Mouse (Mus musculus) testis, adult 2 months (tissue): ENCODE results near the gene Tspo2. TPM values are rescaled to one million over a fixed set of nuclear protein-coding genes. Genes with fewer than 3 reads are reported as not detected.

Experiments used
- H3K27ac ChIP-seq: fragments of 200-500 bp; 2 replicates; pipeline ENCODE4 v1.5.1; 2012; ENCODE audit warnings: low read depth, low read length; ENCODE audit not compliant: control insufficient read depth, insufficient read depth
- H3K27me3 ChIP-seq: fragments of 200-500 bp; 2 replicates; pipeline ENCODE4 v1.6.1; 2012; ENCODE audit warnings: mild to moderate bottlenecking, low read length, moderate library complexity; ENCODE audit not compliant: control insufficient read depth, insufficient read depth
- H3K36me3 ChIP-seq: fragments of 200-500 bp; 2 replicates; pipeline ENCODE4 v1.6.1; 2012; ENCODE audit warnings: mild to moderate bottlenecking, low read length; ENCODE audit not compliant: control insufficient read depth, insufficient read depth
- H3K4me1 ChIP-seq: fragments of 200-500 bp; 2 replicates; pipeline ENCODE4 v1.6.1; 2012; ENCODE audit warnings: low read length; ENCODE audit not compliant: control insufficient read depth, insufficient read depth
- H3K4me3 ChIP-seq: fragments of 200-500 bp; 2 replicates; pipeline ENCODE4 v1.5.1; 2012; ENCODE audit warnings: low read depth, mild to moderate bottlenecking, low read length, moderate library complexity, mixed read lengths; ENCODE audit not compliant: control insufficient read depth
- CTCF ChIP-seq: fragments of 200-500 bp; IDR thresholded peaks from 2 replicates; pipeline ENCODE4 v1.5.1; 2012; ENCODE audit warnings: low read depth, mild to moderate bottlenecking, inconsistent platforms, low read length, moderate library complexity; ENCODE audit not compliant: control insufficient read depth, insufficient read depth, insufficient replicate concordance
- POLR2A ChIP-seq: fragments of 200-500 bp; IDR thresholded peaks from 2 replicates; pipeline ENCODE4 v1.6.1; 2012; ENCODE audit warnings: low read depth, mild to moderate bottlenecking, inconsistent platforms, low read length, moderate library complexity; ENCODE audit not compliant: control insufficient read depth
- polyA plus RNA-seq: library from polyadenylated mRNA; depleted of rRNA; stranded (reverse); fragments of >200 nt; gene quantifications from 2 replicates; pipeline ENCODE4 v1.2.3, GENCODE M21; 2012

The Tspo2 gene
- polyA plus RNA-seq, 1 experiment, result not detected

DNA sequence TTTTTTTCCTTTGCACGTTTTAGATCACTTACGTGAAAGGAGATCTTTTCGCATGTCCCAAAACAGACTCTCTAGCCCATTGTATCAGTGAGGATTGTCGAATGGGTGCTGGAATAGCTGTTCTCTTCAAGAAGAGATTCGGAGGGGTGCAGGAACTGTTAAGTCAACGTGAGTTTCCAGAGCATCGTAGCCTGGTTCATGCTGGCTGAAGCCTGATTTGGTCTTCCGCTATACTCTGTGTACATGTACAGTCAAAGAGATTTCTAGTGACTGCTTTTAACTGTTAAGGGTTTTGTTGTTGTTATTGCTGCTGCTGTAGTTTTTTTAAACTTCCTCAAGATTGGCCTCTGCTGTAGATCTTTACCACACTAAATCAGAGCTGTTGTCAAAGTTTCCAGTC is 40.1 kb downstream of the Tspo2 start:
- peaks cover 3% of the 10 kb centered on the region; the same call in 1 of the 2 replicates for H3K36me3 ChIP-seq
- TF ChIP-seq POLR2A (no peak), CTCF (no peak)

DNA sequence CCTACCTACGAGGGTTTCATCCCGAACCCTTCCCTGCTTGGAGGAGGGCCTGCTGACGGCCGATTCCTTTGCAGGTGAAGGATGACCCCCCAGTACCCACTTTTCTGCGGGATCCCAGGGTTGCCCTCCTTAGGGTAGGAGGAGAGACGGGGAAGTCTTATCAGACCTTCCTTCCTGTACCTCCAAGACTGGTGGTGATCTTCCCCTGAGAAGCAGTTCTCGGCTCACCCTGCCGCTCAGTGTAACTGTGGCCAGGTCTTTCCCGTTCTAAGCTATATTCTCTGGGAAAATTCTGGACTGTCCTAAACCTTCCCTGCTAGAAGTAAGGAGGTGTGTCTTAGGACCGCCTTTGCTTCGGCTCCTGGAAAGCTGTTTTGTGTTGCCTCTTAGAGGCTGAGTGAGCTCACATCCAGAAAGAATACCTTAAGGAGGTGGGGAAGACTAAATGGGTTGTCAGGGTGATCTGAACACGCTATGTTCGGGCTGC is 41.0 kb downstream of the Tspo2 start:
- Histone ChIP-seq H3K4me3 (peak overlapping the region; percentile 99), H3K27me3 (no peaks in the 10 kb centered on the region; the same call in 1 of the 2 replicates), H3K4me1 (no peaks in the 10 kb centered on the region; the same call in 1 of the 2 replicates), H3K36me3 (peaks cover 1% of the 10 kb centered on the region; the same call in 1 of the 2 replicates), H3K27ac (peak overlapping the region; percentile 99)
- TF ChIP-seq POLR2A, result no peak
- TF ChIP-seq CTCF, result no peak

More for the DNA sequence above, 40.1 kb downstream of the Tspo2 start:
- peak overlapping the region; percentile 67; the same call in 1 of the 2 replicates for H3K4me3 ChIP-seq
- H3K27ac ChIP-seq, result no peak overlapping the region; the same call in 1 of the 2 replicates
- H3K4me1 ChIP-seq, result no peaks in the 10 kb centered on the region; the same call in 1 of the 2 replicates
- no peaks in the 10 kb centered on the region; the same call in 1 of the 2 replicates for H3K27me3 ChIP-seq

DNA sequence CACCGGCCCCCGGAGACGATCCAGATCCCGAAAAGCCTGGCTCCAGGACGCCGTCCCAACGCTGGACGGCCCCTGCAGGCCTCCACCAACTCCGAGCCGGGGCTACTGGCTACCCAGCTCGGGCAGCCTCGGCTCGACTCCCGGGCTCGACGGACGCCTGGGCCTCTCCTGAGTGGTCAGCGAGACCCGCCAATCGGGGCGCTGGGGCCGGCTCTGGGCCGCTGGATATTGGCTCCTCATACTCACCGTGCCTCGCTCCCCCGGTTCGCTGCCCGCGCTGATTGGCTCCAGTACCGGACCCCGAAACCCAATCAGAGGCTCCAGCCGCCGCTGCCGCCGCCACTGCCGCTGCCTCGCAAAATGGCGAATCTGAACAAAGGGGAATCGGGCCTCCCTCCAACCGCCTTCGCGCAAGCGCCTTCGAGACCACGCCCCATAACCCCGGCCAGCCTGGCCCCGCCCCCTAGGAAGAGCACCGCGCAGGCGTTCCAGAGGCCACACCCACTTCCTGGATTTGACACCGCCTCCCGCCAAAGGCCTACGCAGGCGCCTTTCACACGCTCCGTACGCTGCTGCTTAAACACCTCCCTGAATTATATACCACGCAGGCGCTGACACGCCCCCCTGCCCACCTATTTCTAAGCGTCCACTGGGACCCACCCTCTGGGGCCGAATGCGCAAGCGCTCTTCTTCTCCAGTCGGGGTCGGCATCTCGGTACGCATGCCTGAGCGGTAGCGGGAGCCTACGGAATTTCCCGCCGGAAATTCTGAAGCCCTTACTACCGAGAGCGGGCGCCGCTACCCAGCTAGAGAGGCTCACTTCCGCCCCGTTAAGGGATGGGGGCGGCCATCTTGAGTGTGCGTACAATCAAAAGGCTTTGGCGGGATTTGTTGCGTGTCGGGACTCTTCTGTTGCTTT is 41.7 kb downstream of the Tspo2 start, which contains the start of the genes Nfya and Oard1:
Gene Nfya, minus strand, starts transcription at position 527 of the 919 bp plus-strand sequence.
Gene Oard1, plus strand, starts transcription at position 635 of the 919 bp plus-strand sequence.
- peaks cover 1% of the 10 kb centered on the region; the same call in 1 of the 2 replicates for H3K36me3 ChIP-seq
- H3K4me3 ChIP-seq, result peak within 1 kb of the TSS; percentile 99
- peak; percentile 68 for TF ChIP-seq POLR2A
- TF ChIP-seq CTCF, result no peak
- peak within 1 kb of the TSS; percentile 99 for H3K27ac ChIP-seq
- no peaks in the 10 kb centered on the region; the same call in 1 of the 2 replicates for H3K4me1 ChIP-seq
- no peaks in the 10 kb centered on the region; the same call in 1 of the 2 replicates for H3K27me3 ChIP-seq

DNA sequence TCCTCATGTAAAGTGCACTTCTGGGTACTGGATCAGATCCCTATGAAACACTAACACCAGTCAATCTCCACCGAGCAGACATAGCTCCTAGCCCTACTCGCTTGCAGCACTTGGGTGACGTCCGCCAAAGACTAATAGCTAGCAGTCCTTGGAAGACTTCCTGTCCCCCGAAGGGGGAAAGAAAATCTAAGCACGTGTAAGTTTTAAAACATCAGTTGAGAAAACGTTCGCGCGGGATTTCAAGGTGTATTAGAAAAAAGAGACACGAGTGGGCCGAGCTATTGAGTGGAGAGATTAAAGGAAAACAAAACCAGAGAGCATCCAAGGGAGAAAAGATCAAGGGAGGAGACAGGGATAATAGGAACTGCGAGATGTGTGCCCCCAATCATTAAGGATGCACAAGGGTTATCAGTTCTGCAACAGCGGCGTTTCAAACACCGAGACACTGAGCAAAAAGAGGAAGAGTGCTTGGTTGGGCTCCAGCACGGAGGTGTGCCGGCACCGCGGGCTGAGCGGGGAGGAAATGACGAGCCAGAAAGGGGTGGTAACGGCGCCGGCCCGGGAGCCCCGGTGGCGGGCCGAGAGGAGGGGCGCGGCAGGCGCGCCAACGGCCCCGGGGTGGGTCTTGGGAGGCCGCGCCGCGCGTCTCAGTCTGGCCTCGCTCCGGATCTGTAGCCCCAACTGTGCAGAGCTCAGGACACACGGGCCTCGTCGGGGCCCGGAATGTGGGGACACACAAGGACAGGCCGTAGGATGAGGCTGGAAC is 42.6 kb downstream of the Tspo2 start:
- no peak for TF ChIP-seq CTCF
- peak; percentile 51 for TF ChIP-seq POLR2A
- no peaks in the 10 kb centered on the region; the same call in 1 of the 2 replicates for H3K27me3 ChIP-seq
- peak overlapping the region; percentile 99 for H3K4me3 ChIP-seq

DNA sequence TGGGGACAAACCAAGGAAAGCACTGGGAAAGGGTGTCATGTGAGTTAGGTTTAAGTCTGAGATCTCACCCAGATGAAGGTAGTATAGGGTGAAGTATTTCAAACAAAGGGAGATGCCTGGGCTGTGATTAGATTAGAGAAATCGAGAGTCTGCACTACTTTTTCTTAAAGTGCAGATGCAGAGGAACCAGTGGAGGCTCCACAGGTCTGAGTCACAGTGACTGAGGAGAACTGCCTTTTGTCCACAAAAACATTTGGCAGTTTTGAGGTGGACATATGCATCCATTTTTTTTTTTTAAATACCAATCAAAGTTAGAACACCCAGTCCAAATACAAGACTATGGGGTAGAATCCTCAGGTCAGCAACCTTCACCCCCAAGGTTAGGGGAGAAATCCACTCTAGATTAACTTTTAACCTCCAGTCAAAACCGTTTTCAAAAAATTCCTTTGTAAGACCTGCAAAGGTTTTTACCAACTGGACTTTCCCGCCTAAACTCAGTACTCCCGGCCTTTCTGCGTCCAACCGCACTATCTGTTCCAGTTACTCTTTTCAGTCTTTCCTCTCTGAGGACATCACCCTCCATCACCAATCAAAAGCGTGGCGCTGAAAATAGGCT is 43.3 kb downstream of the Tspo2 start:
- peak overlapping the region; percentile 99 for H3K4me3 ChIP-seq
- H3K36me3 ChIP-seq, result no peaks in the 10 kb centered on the region; the same call in 1 of the 2 replicates
- H3K27me3 ChIP-seq, result no peaks in the 10 kb centered on the region; the same call in 1 of the 2 replicates
- TF ChIP-seq CTCF (no peak), POLR2A (no peak)
- peak overlapping the region; percentile 99 for H3K27ac ChIP-seq
- H3K4me1 ChIP-seq, result no peaks in the 10 kb centered on the region; the same call in 1 of the 2 replicates

More for the DNA sequence above, 42.6 kb downstream of the Tspo2 start:
- Histone ChIP-seq H3K27ac (peak overlapping the region; percentile 99), H3K36me3 (no peaks in the 10 kb centered on the region; the same call in 1 of the 2 replicates), H3K4me1 (no peaks in the 10 kb centered on the region; the same call in 1 of the 2 replicates)

DNA sequence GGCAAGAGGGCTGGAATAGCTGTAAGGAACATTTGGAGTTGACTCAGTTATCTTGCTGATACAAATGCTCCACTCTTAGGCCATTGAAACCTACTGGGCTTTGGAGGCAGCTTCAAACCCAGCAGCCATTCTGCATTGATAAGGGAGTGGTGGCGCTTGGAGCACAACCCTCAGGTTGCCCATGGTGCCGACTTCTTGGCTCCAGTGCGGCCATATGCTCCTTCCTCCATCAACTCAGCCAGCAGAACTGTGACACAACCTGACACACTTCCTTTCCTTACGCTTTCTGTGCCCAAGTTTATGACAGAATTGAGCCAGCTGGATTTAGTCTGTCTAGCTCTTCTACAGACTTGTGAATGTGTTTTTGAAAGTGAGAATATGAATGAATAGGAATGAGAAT is 44.2 kb downstream of the Tspo2 start:
- Histone ChIP-seq H3K36me3 (no peaks in the 10 kb centered on the region; the same call in 1 of the 2 replicates), H3K27me3 (no peaks in the 10 kb centered on the region; the same call in 1 of the 2 replicates), H3K4me3 (peak overlapping the region; percentile 7), H3K4me1 (no peaks in the 10 kb centered on the region; the same call in 1 of the 2 replicates), H3K27ac (no peak overlapping the region)
- TF ChIP-seq POLR2A (no peak), CTCF (no peak)
